Mouse (Mus musculus) heart, embryonic 12.5 days (tissue): ENCODE measurements around the gene Gata2. TPM values are rescaled to one million over a fixed set of nuclear protein-coding genes. Genes with fewer than 3 reads are reported as not detected.
A peak's percentile ranks its signal among the peaks of the same experiment; 100 is the strongest.
"Not testable (repeated sequence)": the region's sequence is repeated elsewhere in the genome, so short reads cannot be mapped to it uniquely, and the experiment has no call there.

Experiments used
- ATAC-seq: fragments of 200-750 bp; cut with Nextera tagmentation; 2 replicates; pipeline ENCODE4 v1.8.0; 2017; ENCODE audit warnings: moderate TSS enrichment, moderate library complexity; ENCODE audit not compliant: insufficient number of reproducible peaks, low FRiP score
- H3K27ac ChIP-seq: fragments of 300-500 bp; sonication (generic); 2 replicates; pipeline ENCODE4 v1.5.1; 2016; ENCODE audit warnings: mild to moderate bottlenecking, moderate library complexity; ENCODE audit not compliant: poor library complexity, severe bottlenecking
- H3K27me3 ChIP-seq: fragments of 300-500 bp; sonication (generic); replicated peaks from 2 replicates; pipeline ENCODE4 v1.6.1; 2016; ENCODE audit warnings: mild to moderate bottlenecking, moderate library complexity
- H3K36me3 ChIP-seq: fragments of 300-500 bp; sonication (generic); 2 replicates; pipeline ENCODE4 v1.6.1; 2016; ENCODE audit warnings: mild to moderate bottlenecking, moderate library complexity
- H3K4me1 ChIP-seq: fragments of 300-500 bp; sonication (generic); replicated peaks from 2 replicates; pipeline ENCODE4 v1.6.1; 2016; ENCODE audit warnings: mild to moderate bottlenecking
- H3K4me2 ChIP-seq: fragments of 300-500 bp; sonication (generic); 2 replicates; pipeline ENCODE4 v1.6.1; 2016; ENCODE audit warnings: mild to moderate bottlenecking, moderate library complexity
- H3K4me3 ChIP-seq: fragments of 300-500 bp; sonication (generic); 2 replicates; pipeline ENCODE4 v1.5.1; 2016; ENCODE audit warnings: mild to moderate bottlenecking
- H3K9ac ChIP-seq: fragments of 300-500 bp; sonication (generic); 2 replicates; pipeline ENCODE4 v1.6.1; 2016; ENCODE audit warnings: mild to moderate bottlenecking, moderate library complexity
- H3K9me3 ChIP-seq: fragments of 300-500 bp; sonication (generic); replicated peaks from 2 replicates; pipeline ENCODE4 v1.6.1; 2016; ENCODE audit warnings: mild to moderate bottlenecking, moderate library complexity
- WGBS: fragments of 180-500 bp; shearing (Covaris S2); methylation state at CpG from one replicate; pipeline ENCODE4 v1.1.7; 2016; 5-methylcytosine and 5-hydroxymethylcytosine counted together
- polyA plus RNA-seq: library from polyadenylated mRNA; unstranded; fragments of >200 nt; fragmentation: Nextera tagmentation; extraction: Ambion mirVana; gene quantifications from 2 replicates; pipeline ENCODE4 v1.2.1, GENCODE M21; 2016

The Gata2 gene
- 20.8 and 21.3 TPM in 2 replicates for polyA plus RNA-seq

DNA sequence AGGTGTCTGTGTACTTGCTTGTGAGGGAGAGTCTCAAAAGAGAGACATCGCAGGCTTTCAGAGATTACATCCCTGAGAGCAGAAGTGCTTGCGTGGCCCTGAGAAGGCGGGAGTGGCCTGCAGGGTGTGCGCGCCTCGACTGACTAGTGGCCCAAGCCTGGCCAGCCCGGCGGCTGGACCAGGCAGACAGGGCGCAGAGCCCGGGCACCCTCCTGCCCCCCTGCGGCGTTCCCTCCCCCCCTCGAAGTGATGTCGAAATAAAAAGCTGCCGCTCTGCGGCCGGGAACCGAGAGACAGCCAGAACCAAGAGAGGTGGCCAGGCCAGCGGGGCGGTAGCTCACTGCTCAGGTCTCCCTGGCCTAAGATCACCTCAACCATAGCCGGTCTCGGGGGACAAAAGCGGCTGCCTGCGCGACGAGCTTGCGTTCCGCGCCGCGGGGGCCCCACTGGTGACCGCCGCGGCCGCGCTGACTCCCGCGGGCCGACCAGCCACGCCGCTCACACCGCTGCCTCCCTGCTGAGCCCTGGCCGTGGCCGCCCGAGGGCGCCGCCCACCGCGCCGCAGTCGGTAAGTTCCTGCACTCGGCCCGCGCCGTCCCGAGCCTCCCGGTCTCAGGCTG, at the start of gene Gata2:
TSS of gene Gata2 (plus strand) at position 459 of the 620 bp plus-strand sequence.
- peak within 1 kb of the TSS; percentile 90 for H3K4me2 ChIP-seq
- no peaks in the 10 kb centered on the region for H3K9me3 ChIP-seq
- H3K9ac ChIP-seq, result peak within 1 kb of the TSS; percentile 67
- H3K27me3 ChIP-seq, result peaks cover 97% of the 10 kb centered on the region
- H3K27ac ChIP-seq, result no peak within 1 kb of the TSS
- H3K36me3 ChIP-seq, result no peaks in the 10 kb centered on the region
- peaks cover 54% of the 10 kb centered on the region for H3K4me1 ChIP-seq
- H3K4me3 ChIP-seq, result peak within 1 kb of the TSS; percentile 48
- ATAC-seq, result no peak
- WGBS, result 1% methylated on average over 55 of the region's 57 CpGs

DNA sequence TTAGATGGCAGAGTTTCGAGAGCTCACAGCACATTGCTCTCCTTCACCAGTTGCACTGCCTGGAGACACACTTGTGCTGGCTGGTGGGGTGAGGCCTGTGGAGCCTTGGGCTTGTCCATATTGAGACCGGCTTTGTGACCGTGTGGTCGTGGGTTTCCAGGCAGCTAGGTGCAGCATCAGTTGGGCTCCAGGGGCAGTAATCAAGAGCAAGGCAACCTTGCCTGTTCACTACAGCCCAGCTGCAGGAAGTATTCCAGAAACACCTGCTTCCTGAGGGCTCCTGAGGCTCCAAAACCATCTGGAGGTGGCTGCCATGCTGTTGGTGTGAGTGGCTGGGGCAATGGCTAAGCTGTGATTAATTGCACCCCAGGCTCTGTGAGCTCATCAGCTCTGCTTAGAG, 47.9 kb upstream of the Gata2 start:
- no peak overlapping the region for H3K9ac ChIP-seq
- ATAC-seq, result no peak
- H3K27me3 ChIP-seq, result no peaks in the 10 kb centered on the region
- no peak overlapping the region for H3K4me3 ChIP-seq
- H3K4me1 ChIP-seq, result peaks cover 9% of the 10 kb centered on the region
- 73% methylated on average over 4 of the region's 4 CpGs for WGBS
- H3K9me3 ChIP-seq, result 0 out of 2 replicates have a peak, but pooled peaks cover 10% of the 10 kb centered on the region
- H3K27ac ChIP-seq, result no peak overlapping the region
- H3K36me3 ChIP-seq, result no peaks in the 10 kb centered on the region
- no peak overlapping the region for H3K4me2 ChIP-seq

DNA sequence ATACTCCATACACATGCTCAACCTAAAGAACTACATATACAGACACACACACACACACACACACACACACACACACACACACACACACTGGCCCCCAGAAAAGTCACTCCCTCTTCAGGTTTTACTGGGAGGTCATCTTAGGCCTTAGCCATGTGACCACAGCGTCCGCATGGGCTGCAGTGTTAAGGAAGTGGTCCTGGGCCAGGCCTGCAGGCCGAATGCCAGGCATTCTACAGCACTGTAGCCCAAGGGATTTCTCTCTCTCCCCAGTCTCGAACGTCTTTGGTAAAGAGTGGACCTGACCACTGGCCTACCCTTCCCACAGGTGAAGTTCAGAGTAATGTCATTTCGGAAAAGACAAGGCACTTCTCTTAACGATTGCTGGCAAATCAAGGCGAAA, 47.1 kb upstream of the Gata2 start:
- Histone ChIP-seq H3K9me3 (peaks cover 10% of the 10 kb centered on the region; the same call in 1 of the 2 replicates), H3K27me3 (no peaks in the 10 kb centered on the region; the same call in 1 of the 2 replicates), H3K4me2 (no peak overlapping the region), H3K4me3 (no peak overlapping the region), H3K36me3 (no peaks in the 10 kb centered on the region), H3K4me1 (peaks cover 9% of the 10 kb centered on the region; the same call in 1 of the 2 replicates), H3K27ac (no peak overlapping the region), H3K9ac (no peak overlapping the region)
- WGBS, result 66% methylated on average over 8 of the region's 8 CpGs
- ATAC-seq, result no peak

DNA sequence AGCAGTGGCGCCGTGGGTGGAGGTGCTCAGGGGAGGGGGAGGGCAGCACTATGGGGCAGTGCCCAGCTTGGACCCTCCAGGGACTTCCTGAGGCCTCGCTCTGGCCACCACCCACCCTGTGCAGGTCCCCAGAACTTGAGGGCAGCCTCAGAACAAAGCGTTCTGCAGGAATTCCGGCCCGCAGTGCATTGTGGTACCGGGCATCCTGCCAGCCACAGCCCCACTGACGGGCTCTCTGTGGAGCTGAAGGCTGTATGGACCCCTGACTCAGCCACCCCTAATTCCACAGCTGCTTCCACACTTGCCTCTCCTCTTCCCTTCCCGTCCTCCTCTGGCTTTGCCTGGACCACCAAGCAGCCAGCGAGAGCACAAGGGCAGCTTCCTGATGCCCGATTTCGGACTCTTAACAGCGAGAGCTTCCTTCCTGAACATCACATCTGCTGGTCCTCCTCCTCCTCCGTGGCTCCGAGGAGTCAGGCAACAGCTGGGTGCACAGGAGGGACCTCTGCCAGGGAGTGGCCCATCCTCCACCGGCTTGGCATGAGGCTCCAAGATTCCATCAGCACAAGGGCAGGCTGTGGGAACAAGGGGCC, 46.2 kb upstream of the Gata2 start:
- Histone ChIP-seq H3K4me3 (no peak overlapping the region), H3K4me2 (no peak overlapping the region), H3K9me3 (peaks cover 6% of the 10 kb centered on the region; the same call in 1 of the 2 replicates), H3K27me3 (no peaks in the 10 kb centered on the region; the same call in 1 of the 2 replicates), H3K9ac (no peak overlapping the region), H3K36me3 (no peaks in the 10 kb centered on the region), H3K27ac (no peak overlapping the region), H3K4me1 (peaks cover 9% of the 10 kb centered on the region; the same call in 1 of the 2 replicates)
- WGBS, result 68% methylated on average over 16 of the region's 16 CpGs
- ATAC-seq, result no peak

DNA sequence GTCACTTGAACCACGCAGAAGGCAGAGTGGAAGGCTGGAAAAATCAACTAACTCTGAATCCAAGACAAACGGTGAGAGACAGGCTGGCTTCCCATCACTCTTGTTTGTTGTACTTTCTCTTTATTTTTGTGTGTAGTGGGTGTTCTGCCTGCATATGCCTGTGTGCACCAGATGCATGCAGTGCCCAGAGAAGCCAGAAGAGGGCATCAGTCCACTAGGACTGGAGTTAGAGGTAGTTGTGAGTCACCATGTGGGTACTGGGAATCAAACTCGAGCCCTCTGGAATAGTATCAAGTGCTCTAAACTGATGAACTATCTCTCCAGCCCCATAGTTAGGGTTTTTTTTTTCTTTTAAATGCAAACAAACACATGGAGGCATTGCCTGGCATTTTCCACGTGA, 42.4 kb upstream of the Gata2 start:
- H3K27ac ChIP-seq, result no peak overlapping the region
- no peaks in the 10 kb centered on the region; the same call in 1 of the 2 replicates for H3K9me3 ChIP-seq
- no peak overlapping the region for H3K4me2 ChIP-seq
- H3K9ac ChIP-seq, result no peak overlapping the region
- no peaks in the 10 kb centered on the region; the same call in 1 of the 2 replicates for H3K27me3 ChIP-seq
- WGBS, result 70% methylated on average over 4 of the region's 4 CpGs
- H3K4me3 ChIP-seq, result no peak overlapping the region
- no peaks in the 10 kb centered on the region for H3K36me3 ChIP-seq
- no peak for ATAC-seq
- peaks cover 9% of the 10 kb centered on the region; the same call in 1 of the 2 replicates for H3K4me1 ChIP-seq

DNA sequence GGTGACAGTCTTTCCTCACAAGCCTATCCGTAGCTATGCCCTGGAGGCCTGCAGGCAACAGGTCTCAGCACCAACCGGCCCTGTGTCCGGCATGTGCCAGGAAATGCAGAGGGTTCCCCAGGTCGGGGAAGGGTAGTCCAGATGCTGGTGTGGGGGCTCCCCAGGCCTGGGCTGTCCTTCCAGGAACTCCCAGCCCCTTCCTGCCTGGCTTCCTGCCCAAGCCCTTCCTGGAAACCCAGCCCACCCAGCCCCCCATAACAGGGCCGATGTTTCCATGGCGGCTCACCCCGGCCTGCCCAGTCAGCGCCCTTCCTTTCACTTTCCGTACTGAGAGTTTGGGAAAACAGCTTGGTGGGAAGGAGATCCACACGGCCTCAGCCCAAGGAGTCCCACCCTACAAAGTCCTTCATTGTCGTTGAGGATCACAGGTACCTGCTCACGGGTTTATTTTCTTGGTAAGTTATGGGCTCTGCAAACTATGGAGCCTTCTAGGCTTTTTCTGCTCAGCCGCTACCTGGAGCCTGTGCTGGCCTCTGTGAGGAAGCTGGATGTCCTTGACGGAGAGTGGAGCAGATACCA, 41.5 kb upstream of the Gata2 start:
- Histone ChIP-seq H3K4me1 (peaks cover 7% of the 10 kb centered on the region; the same call in 1 of the 2 replicates), H3K9me3 (no peaks in the 10 kb centered on the region; the same call in 1 of the 2 replicates), H3K9ac (no peak overlapping the region), H3K4me2 (peak overlapping the region; percentile 38), H3K27ac (peak overlapping the region; percentile 50; the same call in 1 of the 2 replicates), H3K4me3 (0 out of 2 replicates have a peak overlapping the region, but pooled peaks have one; percentile 4), H3K36me3 (no peaks in the 10 kb centered on the region), H3K27me3 (no peaks in the 10 kb centered on the region; the same call in 1 of the 2 replicates)
- 72% methylated on average over 14 of the region's 14 CpGs for WGBS
- peak; percentile 77 for ATAC-seq

DNA sequence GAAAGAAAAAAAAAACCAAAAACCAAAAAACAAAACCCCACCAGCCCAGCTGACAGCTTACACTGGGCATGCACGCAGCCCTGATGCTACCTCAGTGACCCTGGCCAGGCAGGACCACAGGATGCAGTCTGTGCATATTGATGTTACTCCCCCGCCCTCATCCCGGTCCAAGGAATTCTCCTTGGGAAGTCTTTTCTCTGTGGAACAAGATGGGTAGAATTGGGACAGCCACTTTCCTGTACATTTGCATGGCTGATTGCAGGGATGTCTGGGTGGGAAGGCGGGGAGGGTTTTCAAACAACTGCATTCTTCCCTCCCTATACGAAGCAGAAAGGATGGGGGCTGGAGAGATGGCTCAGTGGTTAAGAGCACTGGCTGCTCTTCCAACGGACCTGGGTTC, 40.7 kb upstream of the Gata2 start:
- Histone ChIP-seq H3K4me3 (no peak overlapping the region), H3K4me2 (no peak overlapping the region), H3K4me1 (no peaks in the 10 kb centered on the region; the same call in 1 of the 2 replicates), H3K9me3 (no peaks in the 10 kb centered on the region; the same call in 1 of the 2 replicates), H3K27ac (no peak overlapping the region; the same call in 1 of the 2 replicates), H3K9ac (no peak overlapping the region), H3K27me3 (no peaks in the 10 kb centered on the region; the same call in 1 of the 2 replicates), H3K36me3 (no peaks in the 10 kb centered on the region)
- ATAC-seq, result no peak
- 63% methylated on average over 6 of the region's 6 CpGs for WGBS

DNA sequence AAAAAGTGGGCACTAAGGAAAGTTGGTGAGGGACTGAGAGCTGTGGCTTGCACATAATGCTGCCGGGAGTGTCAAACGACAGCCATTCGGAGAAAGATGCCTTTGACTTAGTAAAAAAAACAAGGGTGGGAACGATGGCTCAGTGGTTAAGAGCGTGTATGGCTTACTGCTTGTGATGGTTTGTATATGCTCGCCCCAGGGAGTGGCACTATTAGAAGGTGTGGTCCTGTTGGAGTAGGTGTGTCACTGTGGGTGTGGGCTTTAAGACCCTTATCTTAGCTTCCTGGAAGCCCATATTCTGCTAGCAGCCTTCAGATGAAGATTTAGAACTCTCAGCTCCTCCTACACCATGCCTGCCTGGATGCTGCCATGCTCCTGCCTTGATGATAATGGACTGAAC, 38.1 kb upstream of the Gata2 start:
- H3K4me3 ChIP-seq, H3K4me2 ChIP-seq, H3K4me1 ChIP-seq, H3K9me3 ChIP-seq, H3K9ac ChIP-seq, H3K36me3 ChIP-seq, H3K27me3 ChIP-seq, ATAC-seq, H3K27ac ChIP-seq: not testable (repeated sequence)
- 88% methylated on average over 6 of the region's 6 CpGs for WGBS

DNA sequence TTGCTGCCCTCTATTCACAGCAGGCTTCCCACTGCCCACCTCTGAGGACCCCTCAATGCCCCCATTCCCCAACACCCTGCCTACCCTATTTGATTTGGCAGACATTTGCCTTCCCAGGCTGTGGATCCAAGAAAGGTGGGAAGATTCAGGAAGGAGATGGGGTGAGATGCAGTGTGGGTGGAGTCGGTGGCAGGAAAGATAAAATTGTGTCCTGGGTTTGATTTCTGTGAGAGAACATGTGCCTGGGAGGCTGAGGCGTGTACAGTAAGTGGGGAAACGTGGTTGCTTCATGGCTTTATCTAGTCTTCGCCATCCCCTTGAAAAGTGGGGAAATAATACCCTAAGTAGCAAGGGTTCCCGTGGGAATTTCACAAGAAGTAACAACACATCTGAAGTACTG, 34.9 kb upstream of the Gata2 start:
- Histone ChIP-seq H3K9ac (no peak overlapping the region), H3K4me1 (no peaks in the 10 kb centered on the region), H3K27me3 (peaks cover 5% of the 10 kb centered on the region; the same call in 1 of the 2 replicates), H3K9me3 (no peaks in the 10 kb centered on the region), H3K4me3 (no peak overlapping the region), H3K36me3 (no peaks in the 10 kb centered on the region), H3K27ac (no peak overlapping the region), H3K4me2 (no peak overlapping the region)
- 67% methylated on average over 5 of the region's 5 CpGs for WGBS
- no peak for ATAC-seq

DNA sequence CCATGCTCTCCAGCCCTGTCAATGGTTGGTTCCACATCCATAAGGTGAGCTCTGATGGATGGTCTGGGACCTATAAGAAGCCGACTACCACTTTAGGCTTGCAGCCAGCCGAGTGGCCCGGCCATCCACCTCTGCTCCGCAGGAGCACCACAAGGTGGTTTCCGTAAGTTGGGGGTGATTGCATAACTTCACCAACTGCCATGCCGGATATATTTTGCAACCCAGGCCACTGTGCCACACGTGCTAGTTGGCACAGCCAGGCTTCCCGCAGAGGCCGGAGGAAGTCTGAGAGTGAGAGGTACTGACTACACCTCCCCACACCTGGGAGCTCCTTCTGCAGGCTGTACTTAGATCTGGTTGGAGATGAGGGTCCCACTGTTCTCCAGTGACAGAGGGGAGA, 27.6 kb upstream of the Gata2 start:
- no peaks in the 10 kb centered on the region for H3K27me3 ChIP-seq
- H3K9ac ChIP-seq, result no peak overlapping the region
- ATAC-seq, result no peak
- peaks cover 6% of the 10 kb centered on the region; the same call in 1 of the 2 replicates for H3K9me3 ChIP-seq
- WGBS, result 90% methylated on average over 9 of the region's 9 CpGs
- H3K4me2 ChIP-seq, result no peak overlapping the region
- no peaks in the 10 kb centered on the region for H3K36me3 ChIP-seq
- H3K27ac ChIP-seq, result no peak overlapping the region
- H3K4me1 ChIP-seq, result no peaks in the 10 kb centered on the region
- no peak overlapping the region for H3K4me3 ChIP-seq

DNA sequence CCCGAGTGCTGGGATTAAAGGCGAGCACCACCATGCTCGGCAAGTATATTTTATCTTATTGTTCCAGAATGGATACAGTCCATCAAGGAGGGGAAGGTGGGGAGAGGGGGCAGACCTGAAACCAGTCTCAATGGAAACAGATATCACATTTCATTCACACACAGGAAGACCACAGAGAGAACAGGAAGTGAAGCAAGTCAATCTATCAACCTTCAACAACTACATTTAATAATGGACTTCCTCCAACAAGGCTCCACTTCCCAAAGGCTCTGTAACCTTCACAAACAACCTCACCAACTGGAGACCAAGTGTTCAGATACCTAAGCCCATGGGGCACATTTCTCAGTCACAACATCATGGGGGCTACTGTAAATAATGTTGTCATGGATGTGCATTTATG, 19.5 kb upstream of the Gata2 start:
- no peak overlapping the region for H3K27ac ChIP-seq
- no peak overlapping the region for H3K4me3 ChIP-seq
- H3K9me3 ChIP-seq, result peaks cover 16% of the 10 kb centered on the region
- H3K4me2 ChIP-seq, result no peak overlapping the region
- H3K36me3 ChIP-seq, result no peaks in the 10 kb centered on the region
- H3K27me3 ChIP-seq, result no peaks in the 10 kb centered on the region
- H3K9ac ChIP-seq, result no peak overlapping the region
- 83% methylated on average over 3 of the region's 3 CpGs for WGBS
- ATAC-seq, result no peak
- H3K4me1 ChIP-seq, result no peaks in the 10 kb centered on the region
